Mouse (Mus musculus): ENCODE results near the gene Pum1. TPM values are rescaled to one million over a fixed set of nuclear protein-coding genes. Genes with fewer than 3 reads are reported as not detected.

Gene Pum1
- polyA plus RNA-seq, 1 experiment from 2014 or later = 107 TPM

- Histone ChIP-seq H3K4me3 (ENCODE audit: low read depth, low read length) (no peak overlapping the region), H3K27me3 (ENCODE audit: control insufficient read depth, insufficient read depth, low read length) (no peaks in the 10 kb centered on the region), H3K4me2 (ENCODE audit: low read depth) (no peak overlapping the region), H3K9ac (ENCODE audit: low read length) (no peak overlapping the region), H3K4me1 (ENCODE audit: control insufficient read depth, insufficient read depth, low read length) (peaks cover 5% of the 10 kb centered on the region; the same call in 1 of the 2 replicates), H3K9me3 (ENCODE audit: control insufficient read depth, low read length) (no peaks in the 10 kb centered on the region), H3K36me3 (ENCODE audit: control insufficient read depth, insufficient read depth, low read length) (peaks cover 5% of the 10 kb centered on the region), H3K27ac (ENCODE audit: low read depth, low read length) (no peak overlapping the region)
- DNase-seq (ENCODE audit: low spot score) (no peak), ATAC-seq (ENCODE audit: insufficient read depth, low FRiP score, low TSS enrichment) (no peak)
- 90% methylated on average over 3 of the region's 3 CpGs for WGBS
Observed at GRCm38 (mm10) chr4:130706215-130707000, 43.3 kb downstream of the Pum1 start.

GRCm38 (mm10) chr4:130711353-130711848 lies 48.3 kb downstream of the Pum1 start:
- WGBS = 71% methylated on average over 5 of the region's 5 CpGs
- Histone ChIP-seq H3K36me3 (ENCODE audit: control insufficient read depth, insufficient read depth, low read length) (no peaks in the 10 kb centered on the region), H3K4me2 (ENCODE audit: low read depth) (no peak overlapping the region), H3K9me3 (ENCODE audit: control insufficient read depth, low read length) (no peaks in the 10 kb centered on the region), H3K9ac (ENCODE audit: low read length) (no peak overlapping the region), H3K27me3 (ENCODE audit: control insufficient read depth, insufficient read depth, low read length) (no peaks in the 10 kb centered on the region), H3K4me3 (ENCODE audit: low read depth, low read length) (no peak overlapping the region), H3K4me1 (ENCODE audit: control insufficient read depth, insufficient read depth, low read length) (peaks cover 7% of the 10 kb centered on the region), H3K27ac (ENCODE audit: low read depth, low read length) (no peak overlapping the region)
- no peak for ATAC-seq (ENCODE audit: insufficient read depth, low FRiP score, low TSS enrichment)
- DNase-seq (ENCODE audit: low spot score) = no peak

DNA sequence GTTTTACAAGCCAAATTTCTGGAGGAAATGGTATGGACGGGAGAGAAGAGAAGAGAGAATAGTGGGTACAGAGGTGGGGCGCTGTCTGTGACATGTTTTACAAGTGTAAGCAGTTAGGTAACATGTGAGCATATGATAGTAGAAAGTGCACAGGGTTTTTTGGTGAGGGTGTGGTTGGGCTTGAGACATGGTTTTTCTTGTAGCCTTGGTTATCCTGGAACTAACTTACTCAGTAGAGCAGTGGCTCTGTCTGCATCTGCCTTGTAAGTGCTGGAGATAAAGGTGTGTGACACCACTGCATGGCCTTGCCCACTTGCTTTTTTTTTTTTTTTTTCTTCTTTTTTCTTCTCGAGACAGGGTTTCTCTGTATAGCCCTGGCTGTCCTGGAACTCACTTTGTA lies 49.2 kb downstream of the Pum1 start:
- H3K27ac ChIP-seq (ENCODE audit: low read depth, low read length) = no peak overlapping the region
- no peaks in the 10 kb centered on the region for H3K27me3 ChIP-seq (ENCODE audit: control insufficient read depth, insufficient read depth, low read length)
- peaks cover 4% of the 10 kb centered on the region for H3K4me1 ChIP-seq (ENCODE audit: control insufficient read depth, insufficient read depth, low read length)
- DNase-seq (ENCODE audit: low spot score) (no peak), ATAC-seq (ENCODE audit: insufficient read depth, low FRiP score, low TSS enrichment) (no peak)
- WGBS = 85% methylated on average over 3 of the region's 3 CpGs
- no peak overlapping the region for H3K9ac ChIP-seq (ENCODE audit: low read length)
- no peak overlapping the region for H3K4me2 ChIP-seq (ENCODE audit: low read depth)
- no peaks in the 10 kb centered on the region for H3K9me3 ChIP-seq (ENCODE audit: control insufficient read depth, low read length)
- no peak overlapping the region for H3K4me3 ChIP-seq (ENCODE audit: low read depth, low read length)
- no peaks in the 10 kb centered on the region for H3K36me3 ChIP-seq (ENCODE audit: control insufficient read depth, insufficient read depth, low read length)

- DNase-seq (ENCODE audit: low spot score) (no peak), ATAC-seq (ENCODE audit: insufficient read depth, low FRiP score, low TSS enrichment) (no peak)
- H3K9ac ChIP-seq (ENCODE audit: low read length) = no peak overlapping the region
- no peak overlapping the region for H3K27ac ChIP-seq (ENCODE audit: low read depth, low read length)
- WGBS = 88% methylated on average over 5 of the region's 5 CpGs
- no peak overlapping the region for H3K4me3 ChIP-seq (ENCODE audit: low read depth, low read length)
- no peaks in the 10 kb centered on the region for H3K9me3 ChIP-seq (ENCODE audit: control insufficient read depth, low read length)
- peaks cover 2% of the 10 kb centered on the region; the same call in 1 of the 2 replicates for H3K4me1 ChIP-seq (ENCODE audit: control insufficient read depth, insufficient read depth, low read length)
- no peak overlapping the region for H3K4me2 ChIP-seq (ENCODE audit: low read depth)
- no peaks in the 10 kb centered on the region for H3K27me3 ChIP-seq (ENCODE audit: control insufficient read depth, insufficient read depth, low read length)
- no peaks in the 10 kb centered on the region for H3K36me3 ChIP-seq (ENCODE audit: control insufficient read depth, insufficient read depth, low read length)
Observed at GRCm38 (mm10) chr4:130713430-130713829, 50.3 kb downstream of the Pum1 start.

DNA sequence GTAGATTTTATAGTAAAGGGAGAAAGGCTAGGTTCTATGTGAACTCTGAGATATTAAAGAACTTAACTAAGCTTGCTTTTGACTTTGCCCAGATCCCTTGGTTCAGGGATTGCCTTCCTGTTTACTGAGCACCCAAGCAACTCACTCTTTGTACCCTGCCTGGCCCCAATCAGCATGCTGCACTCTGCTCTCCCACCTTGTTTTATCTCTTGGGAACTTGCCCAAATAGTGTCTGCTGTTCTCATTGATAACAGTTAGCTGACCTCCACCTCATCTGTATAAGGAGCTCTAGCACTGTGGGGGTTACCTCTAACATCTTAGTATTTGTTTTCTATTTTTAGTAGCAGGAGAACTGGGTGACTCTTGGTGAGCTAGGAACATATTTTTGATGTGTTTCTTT lies 52.0 kb downstream of the Pum1 start:
- Histone ChIP-seq H3K4me3 (ENCODE audit: low read depth, low read length) (no peak overlapping the region), H3K9ac (ENCODE audit: low read length) (no peak overlapping the region), H3K9me3 (ENCODE audit: control insufficient read depth, low read length) (no peaks in the 10 kb centered on the region), H3K36me3 (ENCODE audit: control insufficient read depth, insufficient read depth, low read length) (peaks cover 3% of the 10 kb centered on the region; the same call in 1 of the 2 replicates), H3K4me1 (ENCODE audit: control insufficient read depth, insufficient read depth, low read length) (peaks cover 10% of the 10 kb centered on the region), H3K4me2 (ENCODE audit: low read depth) (no peak overlapping the region), H3K27ac (ENCODE audit: low read depth, low read length) (no peak overlapping the region), H3K27me3 (ENCODE audit: control insufficient read depth, insufficient read depth, low read length) (no peaks in the 10 kb centered on the region)
- no peak for DNase-seq (ENCODE audit: low spot score)
- no peak for ATAC-seq (ENCODE audit: insufficient read depth, low FRiP score, low TSS enrichment)

GRCm38 (mm10) chr4:130715623-130716022 lies 52.5 kb downstream of the Pum1 start:
- peaks cover 3% of the 10 kb centered on the region; the same call in 1 of the 2 replicates for H3K36me3 ChIP-seq (ENCODE audit: control insufficient read depth, insufficient read depth, low read length)
- H3K9me3 ChIP-seq (ENCODE audit: control insufficient read depth, low read length) = no peaks in the 10 kb centered on the region
- DNase-seq (ENCODE audit: low spot score) (no peak), ATAC-seq (ENCODE audit: insufficient read depth, low FRiP score, low TSS enrichment) (no peak)
- H3K4me3 ChIP-seq (ENCODE audit: low read depth, low read length) = no peak overlapping the region
- no peak overlapping the region for H3K27ac ChIP-seq (ENCODE audit: low read depth, low read length)
- no peaks in the 10 kb centered on the region for H3K27me3 ChIP-seq (ENCODE audit: control insufficient read depth, insufficient read depth, low read length)
- H3K9ac ChIP-seq (ENCODE audit: low read length) = no peak overlapping the region
- H3K4me1 ChIP-seq (ENCODE audit: control insufficient read depth, insufficient read depth, low read length) = peaks cover 14% of the 10 kb centered on the region
- H3K4me2 ChIP-seq (ENCODE audit: low read depth) = no peak overlapping the region

GRCm38 (mm10) chr4:130719348-130719747 lies 56.2 kb downstream of the Pum1 start:
- Histone ChIP-seq H3K9ac (ENCODE audit: low read length) (no peak overlapping the region), H3K9me3 (ENCODE audit: control insufficient read depth, low read length) (no peaks in the 10 kb centered on the region), H3K4me2 (ENCODE audit: low read depth) (no peak overlapping the region), H3K27ac (ENCODE audit: low read depth, low read length) (no peak overlapping the region), H3K4me1 (ENCODE audit: control insufficient read depth, insufficient read depth, low read length) (peaks cover 22% of the 10 kb centered on the region), H3K4me3 (ENCODE audit: low read depth, low read length) (no peak overlapping the region), H3K27me3 (ENCODE audit: control insufficient read depth, insufficient read depth, low read length) (no peaks in the 10 kb centered on the region), H3K36me3 (ENCODE audit: control insufficient read depth, insufficient read depth, low read length) (peaks cover 3% of the 10 kb centered on the region; the same call in 1 of the 2 replicates)
- no peak for ATAC-seq (ENCODE audit: insufficient read depth, low FRiP score, low TSS enrichment)
- no peak for DNase-seq (ENCODE audit: low spot score)
- 57% methylated on average over 4 of the region's 4 CpGs for WGBS

- no peaks in the 10 kb centered on the region for H3K27me3 ChIP-seq (ENCODE audit: control insufficient read depth, insufficient read depth, low read length)
- 28% methylated on average over 1 of the region's 1 CpGs for WGBS
- DNase-seq (ENCODE audit: low spot score) (no peak), ATAC-seq (ENCODE audit: insufficient read depth, low FRiP score, low TSS enrichment) (no peak)
- peaks cover 23% of the 10 kb centered on the region for H3K4me1 ChIP-seq (ENCODE audit: control insufficient read depth, insufficient read depth, low read length)
- H3K27ac ChIP-seq (ENCODE audit: low read depth, low read length) = no peak overlapping the region
- H3K4me3 ChIP-seq (ENCODE audit: low read depth, low read length) = no peak overlapping the region
- H3K36me3 ChIP-seq (ENCODE audit: control insufficient read depth, insufficient read depth, low read length) = peaks cover 3% of the 10 kb centered on the region; the same call in 1 of the 2 replicates
- H3K9ac ChIP-seq (ENCODE audit: low read length) = no peak overlapping the region
- H3K4me2 ChIP-seq (ENCODE audit: low read depth) = no peak overlapping the region
- no peaks in the 10 kb centered on the region for H3K9me3 ChIP-seq (ENCODE audit: control insufficient read depth, low read length)
Observed at GRCm38 (mm10) chr4:130722607-130723006, 59.5 kb downstream of the Pum1 start.

- Histone ChIP-seq H3K4me1 (ENCODE audit: control insufficient read depth, insufficient read depth, low read length) (peaks cover 8% of the 10 kb centered on the region), H3K27ac (ENCODE audit: low read depth, low read length) (no peak overlapping the region), H3K4me3 (ENCODE audit: low read depth, low read length) (no peak overlapping the region), H3K9me3 (ENCODE audit: control insufficient read depth, low read length) (no peaks in the 10 kb centered on the region), H3K9ac (ENCODE audit: low read length) (no peak overlapping the region), H3K36me3 (ENCODE audit: control insufficient read depth, insufficient read depth, low read length) (peaks cover 2% of the 10 kb centered on the region; the same call in 1 of the 2 replicates), H3K27me3 (ENCODE audit: control insufficient read depth, insufficient read depth, low read length) (no peaks in the 10 kb centered on the region), H3K4me2 (ENCODE audit: low read depth) (no peak overlapping the region)
- DNase-seq (ENCODE audit: low spot score) = no peak
- no peak for ATAC-seq (ENCODE audit: insufficient read depth, low FRiP score, low TSS enrichment)
- WGBS = 80% methylated on average over 3 of the region's 3 CpGs
Observed at GRCm38 (mm10) chr4:130726118-130726517, 63.0 kb downstream of the Pum1 start.

Measured in neural tube, embryonic 11.5 days (tissue).